8 mouse cellular contexts compared by ENCODE assay signal in the genomic region with DNA sequence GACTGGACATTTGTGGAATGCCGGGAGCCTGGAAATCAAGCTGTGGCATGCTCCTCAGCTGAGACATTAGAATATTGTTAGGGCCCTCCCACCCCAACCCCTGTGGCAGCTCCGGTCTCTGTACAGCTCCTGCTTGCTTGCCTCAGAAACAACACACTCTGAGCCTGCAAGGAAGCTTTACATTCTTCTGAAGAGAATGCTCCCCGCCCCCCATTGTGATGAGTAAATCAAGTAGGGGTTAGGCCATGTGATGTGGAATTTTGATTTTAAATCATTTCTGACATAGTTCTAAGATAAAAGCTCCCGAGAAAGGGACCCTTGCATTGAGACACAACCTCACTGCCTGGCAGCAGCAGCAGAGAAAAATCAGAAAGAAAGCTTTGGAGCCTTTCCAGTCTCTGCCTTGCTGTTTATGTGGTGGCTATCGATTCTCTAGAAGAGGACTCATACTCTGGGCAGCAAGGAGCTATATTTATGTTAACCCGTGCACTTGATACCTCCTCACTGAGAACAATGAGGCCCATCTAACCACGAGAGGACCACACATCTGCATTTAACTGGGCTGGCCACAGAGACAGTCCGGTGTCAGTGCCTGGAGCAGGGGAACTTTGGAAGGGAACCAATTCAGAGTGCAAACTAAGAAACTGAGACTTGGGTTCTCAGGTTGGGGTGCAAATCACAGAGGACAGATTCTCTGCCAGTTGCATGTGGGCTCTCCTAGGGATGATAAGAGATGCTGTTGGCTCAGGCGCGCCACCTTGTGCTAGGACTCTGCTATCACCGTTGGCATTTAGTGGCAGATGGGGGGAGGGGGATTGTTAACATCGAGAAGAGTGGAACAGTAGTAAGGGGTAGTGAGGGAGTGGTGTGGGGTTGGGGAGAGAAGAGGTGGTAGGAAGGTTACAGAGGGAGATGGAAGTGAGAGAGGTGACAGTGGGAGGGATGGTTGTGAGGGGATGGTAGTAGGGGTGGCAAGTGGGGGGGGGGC.
DNase-seq lines count a peak whose midpoint lies in the region; ATAC-seq and TF ChIP-seq lines count a peak whose summit lies in the region.

No protein-coding gene starts in this region.

- peak; percentile 95 for TF ChIP-seq CTCF in intestine, postnatal 0 days (IDR thresholded peaks at IDR 0.05; ENCODE audit: low read depth)
- peak; percentile 69; the same call in 1 of the 2 replicates for TF ChIP-seq CTCF in testis, adult 2 months (IDR thresholded peaks at IDR 0.05; ENCODE audit: control insufficient read depth, insufficient read depth, insufficient replicate concordance, low read depth, low read length)

- no peak overlapping the region for H3K27ac ChIP-seq in intestine, postnatal 0 days (ENCODE audit: low read depth, low read length)
- H3K27ac ChIP-seq in limb, embryonic 10.5 days: peak overlapping the region; percentile 61
- no peak overlapping the region for H3K27ac ChIP-seq in midbrain, embryonic 12.5 days (replicated peaks)
- no peak overlapping the region for H3K27ac ChIP-seq in testis, adult 2 months (ENCODE audit: control insufficient read depth, insufficient read depth, low read depth, low read length)

- no peak for TF ChIP-seq POLR2A in testis, adult 2 months (IDR thresholded peaks at IDR 0.05; ENCODE audit: control insufficient read depth, low read depth, low read length)

- H3K4me3 ChIP-seq in intestine, postnatal 0 days (ENCODE audit: low read depth, low read length): no peak overlapping the region
- H3K4me3 ChIP-seq in limb, embryonic 10.5 days: no peak overlapping the region
- H3K4me3 ChIP-seq in midbrain, embryonic 12.5 days: no peak overlapping the region
- H3K4me3 ChIP-seq in testis, adult 2 months (ENCODE audit: control insufficient read depth, low read depth, low read length): no peak overlapping the region

- no peaks in the 10 kb centered on the region for H3K4me1 ChIP-seq in intestine, postnatal 0 days (replicated peaks; ENCODE audit: control insufficient read depth, insufficient read depth, low read length)
- peaks cover 38% of the 10 kb centered on the region for H3K4me1 ChIP-seq in limb, embryonic 10.5 days
- peaks cover 39% of the 10 kb centered on the region for H3K4me1 ChIP-seq in midbrain, embryonic 12.5 days
- no peaks in the 10 kb centered on the region for H3K4me1 ChIP-seq in testis, adult 2 months (ENCODE audit: control insufficient read depth, insufficient read depth, low read length)

- intact Hi-C loops in gastrocnemius, postnatal 36 days (cut with DNase I): loop anchor here (5.0 kb wide), 1 partner anchor 86 kb away; no protein-coding TSS in a partner anchor

- DNase-seq in urinary bladder, adult 18-20 months (ENCODE audit: low spot score in 2 of 2): peak; percentile 35 to 51
- no peak for DNase-seq in urinary bladder, postnatal 10 days (ENCODE audit: low spot score)
- DNase-seq in embryo, embryonic 10 days (ENCODE audit: low spot score): peak; percentile 92
- peak; percentile 37 to 47 for DNase-seq in gastrocnemius, postnatal 36 days
- DNase-seq in limb, embryonic 10.5 days (ENCODE audit: low spot score): peak; percentile 82

- H3K9me3 ChIP-seq in intestine, postnatal 0 days (ENCODE audit: control insufficient read depth): no peaks in the 10 kb centered on the region
- no peaks in the 10 kb centered on the region for H3K9me3 ChIP-seq in limb, embryonic 10.5 days (replicated peaks)
- H3K9me3 ChIP-seq in midbrain, embryonic 12.5 days: no peaks in the 10 kb centered on the region

- no peak overlapping the region for H3K9ac ChIP-seq in intestine, postnatal 0 days (ENCODE audit: low read depth, low read length)
- no peak overlapping the region for H3K9ac ChIP-seq in midbrain, embryonic 12.5 days (replicated peaks)

- H3K4me2 ChIP-seq in intestine, postnatal 0 days (replicated peaks; ENCODE audit: low read depth): no peak overlapping the region
- no peak overlapping the region for H3K4me2 ChIP-seq in midbrain, embryonic 12.5 days (replicated peaks)

- 0 out of 2 replicates have a peak, but pooled peaks cover 4% of the 10 kb centered on the region for H3K27me3 ChIP-seq in intestine, postnatal 0 days (replicated peaks; ENCODE audit: control insufficient read depth, insufficient read depth, low read length)
- H3K27me3 ChIP-seq in limb, embryonic 10.5 days (ENCODE audit: low read depth, poor library complexity, severe bottlenecking): no peaks in the 10 kb centered on the region
- H3K27me3 ChIP-seq in midbrain, embryonic 12.5 days: no peaks in the 10 kb centered on the region
- no peaks in the 10 kb centered on the region for H3K27me3 ChIP-seq in testis, adult 2 months (ENCODE audit: control insufficient read depth, insufficient read depth, low read length)

- 0 out of 2 replicates have a peak, but pooled peaks have one; percentile 22 for ATAC-seq in intestine, postnatal 0 days
- peak; percentile 72 for ATAC-seq in midbrain, embryonic 12.5 days (ENCODE audit: low FRiP score, low read depth)

- 32% methylated on average over 12 of the region's 12 CpGs for WGBS in intestine, postnatal 0 days
- WGBS in limb, embryonic 10.5 days: 37% methylated on average over 12 of the region's 12 CpGs
- 22% methylated on average over 12 of the region's 12 CpGs for WGBS in midbrain, embryonic 12.5 days

- no peaks in the 10 kb centered on the region for H3K36me3 ChIP-seq in intestine, postnatal 0 days (ENCODE audit: control insufficient read depth, insufficient read depth)
- no peaks in the 10 kb centered on the region for H3K36me3 ChIP-seq in limb, embryonic 10.5 days
- H3K36me3 ChIP-seq in midbrain, embryonic 12.5 days: no peaks in the 10 kb centered on the region
- no peaks in the 10 kb centered on the region for H3K36me3 ChIP-seq in testis, adult 2 months (ENCODE audit: control insufficient read depth, insufficient read depth, low read length)
